Mouse (Mus musculus) hindbrain, embryonic 16.5 days (tissue): ENCODE results near the gene Olfr969. TPM values are rescaled to one million over a fixed set of nuclear protein-coding genes. Genes with fewer than 3 reads are reported as not detected.
"Not testable (repeated sequence)": the region's sequence is repeated elsewhere in the genome, so short reads cannot be mapped to it uniquely, and the experiment has no call there.

Source experiments
- ATAC-seq: fragments of 200-750 bp; cut with Nextera tagmentation; 2 replicates; pipeline ENCODE4 v1.8.0; 2017; ENCODE audit warnings: moderate TSS enrichment, moderate library complexity
- H3K27ac ChIP-seq: fragments of 300-500 bp; sonication (generic); 2 replicates; pipeline ENCODE4 v1.5.1; 2014; ENCODE audit warnings: low read depth, mild to moderate bottlenecking, control low read depth, low read length, moderate library complexity
- H3K27me3 ChIP-seq: fragments of 300-500 bp; sonication (generic); replicated peaks from 2 replicates; pipeline ENCODE4 v1.6.1; 2014; ENCODE audit warnings: low read length; ENCODE audit not compliant: control insufficient read depth, insufficient read depth
- H3K36me3 ChIP-seq: fragments of 300-500 bp; sonication (generic); 2 replicates; pipeline ENCODE4 v1.6.1; 2014; ENCODE audit warnings: mild to moderate bottlenecking, low read length, moderate library complexity, mixed read lengths; ENCODE audit not compliant: control insufficient read depth, insufficient read depth
- H3K4me1 ChIP-seq: fragments of 300-500 bp; sonication (generic); 2 replicates; pipeline ENCODE4 v1.6.1; 2014; ENCODE audit warnings: low read depth, low read length; ENCODE audit not compliant: control insufficient read depth, insufficient read depth
- H3K4me2 ChIP-seq: fragments of 300-500 bp; sonication (generic); 2 replicates; pipeline ENCODE4 v1.6.1; 2014; ENCODE audit warnings: mild to moderate bottlenecking, low read length, control low read depth, moderate library complexity
- H3K4me3 ChIP-seq: fragments of 300-500 bp; sonication (generic); 2 replicates; pipeline ENCODE4 v1.5.1; 2014; ENCODE audit warnings: mild to moderate bottlenecking, low read length, control low read depth, moderate library complexity
- H3K9ac ChIP-seq: fragments of 300-500 bp; sonication (generic); 2 replicates; pipeline ENCODE4 v1.6.1; 2014; ENCODE audit warnings: low read depth, mild to moderate bottlenecking, control low read depth, low read length, moderate library complexity
- H3K9me3 ChIP-seq: fragments of 300-500 bp; sonication (generic); 2 replicates; pipeline ENCODE4 v1.6.1; 2014; ENCODE audit warnings: mild to moderate bottlenecking, low read length, moderate library complexity; ENCODE audit not compliant: control insufficient read depth
- WGBS: fragments of 180-500 bp; shearing (Covaris S2); extraction: QIAGEN DNeasy Blood & Tissue Kit; methylation state at CpG from one replicate; pipeline ENCODE4 v1.1.7; 2014; 5-methylcytosine and 5-hydroxymethylcytosine counted together
- polyA plus RNA-seq: library from polyadenylated mRNA; unstranded; fragments of >200 nt; fragmentation: Nextera tagmentation; extraction: Ambion mirVana; gene quantifications from 2 replicates; pipeline ENCODE4 v1.2.1, GENCODE M21; 2015

Gene Olfr969
- not detected in 2 replicates for polyA plus RNA-seq

DNA sequence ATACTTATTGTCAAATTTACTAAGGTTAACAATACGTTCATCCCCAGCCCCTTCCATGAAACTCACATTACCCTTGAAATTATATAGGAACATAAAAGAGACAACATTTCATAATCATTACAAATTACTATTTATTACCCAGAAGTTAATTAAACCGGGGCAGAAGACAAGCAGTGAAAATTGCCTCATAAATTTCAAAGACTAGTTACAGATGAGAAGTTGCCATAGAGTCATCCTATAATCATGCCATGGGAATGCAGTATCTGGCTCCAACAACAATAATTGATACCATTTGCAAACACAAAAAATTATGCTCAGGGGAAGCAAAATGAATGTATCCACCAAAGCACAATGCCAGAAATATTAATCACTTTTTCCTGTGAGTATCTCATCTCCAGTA lies at the start of gene Olfr969:
TSS of gene Olfr969 (plus strand) at position 388 of the 400 bp plus-strand sequence.
- Histone ChIP-seq H3K36me3 (no peaks in the 10 kb centered on the region), H3K9ac (no peak within 1 kb of the TSS), H3K27ac (no peak within 1 kb of the TSS), H3K4me3 (no peak within 1 kb of the TSS), H3K4me2 (no peak within 1 kb of the TSS), H3K9me3 (no peaks in the 10 kb centered on the region), H3K4me1 (no peaks in the 10 kb centered on the region), H3K27me3 (no peaks in the 10 kb centered on the region)
- 73% methylated on average over 2 of the region's 2 CpGs for WGBS
- ATAC-seq: no peak

DNA sequence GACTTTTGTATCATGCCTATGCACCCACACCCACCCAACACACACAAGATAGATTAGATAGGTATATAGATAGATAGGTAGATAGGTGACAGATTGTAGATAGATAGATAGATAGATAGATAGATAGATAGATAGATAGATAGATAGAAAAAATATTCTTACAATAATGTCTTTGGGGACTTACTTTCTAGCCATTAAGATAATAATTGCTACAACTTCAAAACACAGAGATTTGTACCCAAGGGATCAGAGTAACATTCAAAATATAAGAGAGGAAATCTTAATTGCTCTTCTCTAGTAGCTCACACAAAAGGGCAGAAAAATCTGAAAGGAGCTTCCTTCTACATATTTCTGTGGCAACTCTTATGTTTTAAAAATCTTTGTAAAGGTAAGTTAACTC lies 44.8 kb upstream of the Olfr969 start, which contains the start of gene Olfr967:
TSS of gene Olfr967 (plus strand) at position 301 of the 400 bp plus-strand sequence.
- Histone ChIP-seq H3K27me3 (no peaks in the 10 kb centered on the region), H3K4me1 (no peaks in the 10 kb centered on the region), H3K27ac (no peak within 1 kb of the TSS), H3K9me3 (no peaks in the 10 kb centered on the region), H3K36me3 (no peaks in the 10 kb centered on the region), H3K4me2 (no peak within 1 kb of the TSS), H3K4me3 (no peak within 1 kb of the TSS), H3K9ac (no peak within 1 kb of the TSS)
- no peak for ATAC-seq

GRCm38 (mm10) chr9:39746428-39746827 lies 44.3 kb upstream of the Olfr969 start:
- Histone ChIP-seq H3K4me2 (no peak overlapping the region), H3K4me1 (no peaks in the 10 kb centered on the region), H3K27ac (no peak overlapping the region), H3K9ac (no peak overlapping the region), H3K4me3 (no peak overlapping the region), H3K27me3 (no peaks in the 10 kb centered on the region), H3K36me3 (no peaks in the 10 kb centered on the region), H3K9me3 (no peaks in the 10 kb centered on the region)
- WGBS: 89% methylated on average over 1 of the region's 1 CpGs
- ATAC-seq: no peak

- 80% methylated on average over 1 of the region's 1 CpGs for WGBS
- Histone ChIP-seq H3K9me3 (no peaks in the 10 kb centered on the region), H3K9ac (no peak within 1 kb of the TSS), H3K4me1 (no peaks in the 10 kb centered on the region), H3K4me2 (no peak within 1 kb of the TSS), H3K36me3 (no peaks in the 10 kb centered on the region), H3K27me3 (no peaks in the 10 kb centered on the region), H3K27ac (no peak within 1 kb of the TSS), H3K4me3 (no peak within 1 kb of the TSS)
- ATAC-seq: no peak
These were observed 7.6 kb upstream of the Olfr969 start, which contains the start of gene Olfr968 for GRCm38 (mm10) chr9:39783153-39783552. TSS of gene Olfr968 (minus strand) at chr9:39783253.

- no peaks in the 10 kb centered on the region for H3K27me3 ChIP-seq
- H3K27ac ChIP-seq: no peak within 1 kb of the TSS
- peaks cover 3% of the 10 kb centered on the region; the same call in 1 of the 2 replicates for H3K9me3 ChIP-seq
- H3K4me1 ChIP-seq: no peaks in the 10 kb centered on the region
- no peak within 1 kb of the TSS for H3K4me2 ChIP-seq
- no peaks in the 10 kb centered on the region for H3K36me3 ChIP-seq
- WGBS: 79% methylated on average over 4 of the region's 4 CpGs
- no peak within 1 kb of the TSS for H3K9ac ChIP-seq
- no peak within 1 kb of the TSS for H3K4me3 ChIP-seq
- ATAC-seq: no peak
These were observed 17.8 kb downstream of the Olfr969 start, which contains the start of gene Olfr970 for GRCm38 (mm10) chr9:39808560-39808959. TSS of gene Olfr970 (plus strand) at chr9:39808860.

GRCm38 (mm10) chr9:39836576-39836975 lies 45.8 kb downstream of the Olfr969 start, which contains the start of gene Olfr971:
TSS of gene Olfr971 (plus strand) at chr9:39836876.
- ATAC-seq: not testable (repeated sequence)

More at GRCm38 (mm10) chr9:39836576-39836975, 45.8 kb downstream of the Olfr969 start, which contains the start of gene Olfr971:
- H3K9me3 ChIP-seq, H3K4me1 ChIP-seq, H3K9ac ChIP-seq, H3K27ac ChIP-seq, H3K27me3 ChIP-seq, H3K4me3 ChIP-seq, H3K36me3 ChIP-seq, H3K4me2 ChIP-seq: not testable (repeated sequence)
- WGBS: 88% methylated on average over 1 of the region's 2 CpGs

Other genes with a start within 250 kb of the Olfr969 start
- not detected in 2 replicates for gene Olfr958, start 236.9 kb upstream of the Olfr969 start, polyA plus RNA-seq
- not detected in 2 replicates for gene Olfr959, start 215.4 kb upstream of the Olfr969 start, polyA plus RNA-seq
- gene AW551984, start 186.5 kb upstream of the Olfr969 start, polyA plus RNA-seq: 218 and 230 TPM in 2 replicates
- gene Olfr148, start 180.3 kb upstream of the Olfr969 start, polyA plus RNA-seq: not detected in 2 replicates
- not detected in 2 replicates for gene Olfr960, start 169.6 kb upstream of the Olfr969 start, polyA plus RNA-seq
- gene Olfr961, start 145.9 kb upstream of the Olfr969 start, polyA plus RNA-seq: not detected in 2 replicates
- gene Olfr963, start 123.7 kb upstream of the Olfr969 start, polyA plus RNA-seq: not detected in 2 replicates
- gene Olfr149, start 83.8 kb upstream of the Olfr969 start, polyA plus RNA-seq: not detected in 2 replicates
- gene Olfr965, start 79.6 kb upstream of the Olfr969 start, polyA plus RNA-seq: not detected in 2 replicates
- gene Olfr150, start 60.0 kb upstream of the Olfr969 start, polyA plus RNA-seq: not detected in 2 replicates
- not detected in 2 replicates for gene Olfr967, start 44.7 kb upstream of the Olfr969 start, polyA plus RNA-seq
- not detected in 2 replicates for gene Olfr968, start 7.7 kb upstream of the Olfr969 start, polyA plus RNA-seq
- gene Olfr970, start 17.9 kb downstream of the Olfr969 start, polyA plus RNA-seq: not detected in 2 replicates
- gene Olfr971, start 45.9 kb downstream of the Olfr969 start, polyA plus RNA-seq: not detected in 2 replicates
- not detected in 2 replicates for gene Olfr972, start 75.5 kb downstream of the Olfr969 start, polyA plus RNA-seq
- not detected in 2 replicates for gene Olfr229, start 116.4 kb downstream of the Olfr969 start, polyA plus RNA-seq
- gene Olfr974, start 146.6 kb downstream of the Olfr969 start, polyA plus RNA-seq: not detected in 2 replicates
- 0.05 TPM in 1 of 2 replicates, not detected in the other for gene Olfr975, start 161.1 kb downstream of the Olfr969 start, polyA plus RNA-seq
- gene Olfr976, start 170.2 kb downstream of the Olfr969 start, polyA plus RNA-seq: not detected in 2 replicates
- gene Olfr978, start 201.2 kb downstream of the Olfr969 start, polyA plus RNA-seq: not detected in 2 replicates
- not detected in 2 replicates for gene Olfr979, start 212.5 kb downstream of the Olfr969 start, polyA plus RNA-seq
- not detected in 2 replicates for gene Olfr980, start 218.6 kb downstream of the Olfr969 start, polyA plus RNA-seq
- gene Olfr981, start 230.5 kb downstream of the Olfr969 start, polyA plus RNA-seq: not detected in 2 replicates